Mouse (Mus musculus): ENCODE data around the gene Gm16223. TPM values are rescaled to one million over a fixed set of nuclear protein-coding genes. Genes with fewer than 3 reads are reported as not detected.

Gene Gm16223
- polyA plus RNA-seq, 1 experiment from 2014 or later, result not detected

DNA sequence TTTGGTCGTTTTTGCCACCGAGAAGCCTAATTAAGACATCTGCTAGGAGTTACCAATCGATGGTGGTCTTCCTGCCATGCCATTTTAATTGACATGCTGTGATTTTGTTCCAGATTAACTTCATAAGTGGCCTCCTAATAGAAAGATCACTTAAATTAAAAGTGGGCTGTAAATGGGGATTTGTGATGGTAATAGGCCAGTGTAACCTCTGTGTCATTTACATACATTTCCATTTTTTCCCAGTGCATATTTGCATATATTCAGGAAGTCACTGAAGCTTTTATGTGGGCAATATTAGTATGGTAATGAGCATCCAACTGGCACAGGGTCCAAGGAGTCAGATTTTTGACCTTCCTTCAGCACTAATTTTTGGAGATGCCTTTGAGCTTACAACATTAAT, 130.7 kb downstream of the Gm16223 start:
- WGBS, result 53% methylated on average over 3 of the region's 3 CpGs
- no peaks in the 10 kb centered on the region for H3K9me3 ChIP-seq (ENCODE audit: control insufficient read depth, low read length)
- H3K27me3 ChIP-seq (replicated peaks; ENCODE audit: control insufficient read depth, insufficient read depth, low read length), result no peaks in the 10 kb centered on the region
- no peak for DNase-seq (ENCODE audit: low spot score)
- no peak overlapping the region for H3K4me3 ChIP-seq (ENCODE audit: low read depth, low read length)
- no peak overlapping the region for H3K4me2 ChIP-seq (ENCODE audit: low read depth, low read length)
- no peaks in the 10 kb centered on the region for H3K36me3 ChIP-seq (ENCODE audit: control insufficient read depth, insufficient read depth, low read length)
- no peak overlapping the region for H3K27ac ChIP-seq (replicated peaks; ENCODE audit: low read depth, low read length)
- no peak for ATAC-seq (ENCODE audit: low read depth)
- H3K9ac ChIP-seq (ENCODE audit: low read depth, low read length), result no peak overlapping the region
- no peaks in the 10 kb centered on the region for H3K4me1 ChIP-seq (ENCODE audit: control insufficient read depth, insufficient read depth, low read length)

GRCm38 (mm10) chr5:42207456-42208122, 139.8 kb downstream of the Gm16223 start:
- WGBS, result 90% methylated on average over 3 of the region's 3 CpGs
- no peak for ATAC-seq (ENCODE audit: low read depth)
- Histone ChIP-seq H3K4me2 (ENCODE audit: low read depth, low read length) (no peak overlapping the region), H3K9me3 (ENCODE audit: control insufficient read depth, low read length) (no peaks in the 10 kb centered on the region), H3K27me3 (replicated peaks; ENCODE audit: control insufficient read depth, insufficient read depth, low read length) (no peaks in the 10 kb centered on the region), H3K4me3 (ENCODE audit: low read depth, low read length) (no peak overlapping the region), H3K9ac (ENCODE audit: low read depth, low read length) (no peak overlapping the region), H3K36me3 (ENCODE audit: control insufficient read depth, insufficient read depth, low read length) (no peaks in the 10 kb centered on the region), H3K27ac (replicated peaks; ENCODE audit: low read depth, low read length) (no peak overlapping the region), H3K4me1 (ENCODE audit: control insufficient read depth, insufficient read depth, low read length) (no peaks in the 10 kb centered on the region)
- no peak for DNase-seq (ENCODE audit: low spot score)

DNA sequence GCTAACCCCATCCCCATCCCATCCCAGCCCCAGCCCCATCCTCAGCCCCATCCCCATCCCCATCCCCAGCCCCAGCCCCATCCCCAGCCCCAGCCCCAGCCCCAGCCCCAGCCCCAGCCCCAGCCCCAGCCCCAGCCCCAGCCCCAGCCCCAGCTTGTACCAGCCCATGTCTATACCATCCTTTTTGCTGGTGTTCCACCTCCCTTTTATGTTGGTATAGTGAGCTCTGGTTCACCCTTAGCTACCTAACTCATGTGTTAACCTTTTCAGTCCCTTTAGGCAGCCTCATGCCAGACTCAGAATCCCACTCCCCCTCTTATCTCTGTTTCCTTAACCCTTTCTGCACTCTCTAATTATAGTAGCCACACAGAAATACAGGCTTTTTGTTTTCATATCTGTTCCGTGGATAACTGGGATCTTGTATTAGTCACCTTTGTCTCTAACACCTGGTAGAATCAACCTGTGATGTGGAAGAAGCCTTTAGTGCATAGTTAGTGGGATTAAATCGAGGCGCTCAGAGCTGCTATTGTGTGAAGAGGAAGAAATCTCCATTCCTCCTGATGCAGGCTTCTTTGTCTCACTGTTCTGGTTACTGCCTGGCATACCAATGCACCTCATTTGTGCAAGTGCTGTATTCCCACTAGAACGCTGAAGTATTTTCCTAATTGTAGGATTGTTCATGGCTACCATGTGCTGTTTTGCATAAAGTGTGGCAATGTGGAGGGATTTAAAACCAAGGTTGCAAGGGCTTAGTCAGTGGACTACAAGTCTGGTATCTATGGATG, 144.0 kb downstream of the Gm16223 start:
- H3K36me3 ChIP-seq (ENCODE audit: control insufficient read depth, insufficient read depth, low read length), result no peaks in the 10 kb centered on the region
- H3K4me3 ChIP-seq (ENCODE audit: low read depth, low read length), result no peak overlapping the region
- no peak overlapping the region for H3K27ac ChIP-seq (replicated peaks; ENCODE audit: low read depth, low read length)
- ATAC-seq (ENCODE audit: low read depth) (no peak), DNase-seq (ENCODE audit: low spot score) (no peak)
- no peak overlapping the region for H3K9ac ChIP-seq (ENCODE audit: low read depth, low read length)
- no peaks in the 10 kb centered on the region for H3K9me3 ChIP-seq (ENCODE audit: control insufficient read depth, low read length)
- 54% methylated on average over 4 of the region's 4 CpGs for WGBS
- H3K27me3 ChIP-seq (replicated peaks; ENCODE audit: control insufficient read depth, insufficient read depth, low read length), result no peaks in the 10 kb centered on the region
- no peak overlapping the region for H3K4me2 ChIP-seq (ENCODE audit: low read depth, low read length)
- H3K4me1 ChIP-seq (ENCODE audit: control insufficient read depth, insufficient read depth, low read length), result no peaks in the 10 kb centered on the region

DNA sequence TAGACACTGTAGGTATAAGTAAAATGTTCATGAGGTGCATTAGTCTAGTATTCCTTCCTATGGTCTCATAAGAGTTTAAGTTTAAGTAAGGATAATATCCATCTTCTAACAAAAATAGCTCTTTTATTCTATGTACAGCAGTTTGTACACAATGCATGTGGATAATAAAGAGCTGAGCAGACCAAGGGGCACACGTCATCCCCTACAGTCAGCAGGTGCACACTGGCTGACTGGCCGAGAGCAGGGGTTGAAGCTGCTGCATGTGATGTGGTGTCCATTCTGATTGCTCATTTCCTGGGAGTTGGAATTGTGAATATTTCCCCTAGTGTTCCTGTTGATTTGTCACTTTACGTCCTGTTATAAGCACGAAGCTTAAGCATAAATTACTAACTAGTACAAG, 144.6 kb downstream of the Gm16223 start:
- ATAC-seq (ENCODE audit: low read depth) (no peak), DNase-seq (ENCODE audit: low spot score) (no peak)
- Histone ChIP-seq H3K36me3 (ENCODE audit: control insufficient read depth, insufficient read depth, low read length) (no peaks in the 10 kb centered on the region), H3K4me1 (ENCODE audit: control insufficient read depth, insufficient read depth, low read length) (no peaks in the 10 kb centered on the region), H3K4me3 (ENCODE audit: low read depth, low read length) (no peak overlapping the region), H3K27ac (replicated peaks; ENCODE audit: low read depth, low read length) (no peak overlapping the region), H3K9ac (ENCODE audit: low read depth, low read length) (no peak overlapping the region), H3K9me3 (ENCODE audit: control insufficient read depth, low read length) (no peaks in the 10 kb centered on the region), H3K4me2 (ENCODE audit: low read depth, low read length) (no peak overlapping the region), H3K27me3 (replicated peaks; ENCODE audit: control insufficient read depth, insufficient read depth, low read length) (no peaks in the 10 kb centered on the region)
- WGBS, result 81% methylated on average over 4 of the region's 4 CpGs

- H3K9me3 ChIP-seq (ENCODE audit: control insufficient read depth, low read length), result no peaks in the 10 kb centered on the region
Observed at GRCm38 (mm10) chr5:42224840-42225239, 157.1 kb downstream of the Gm16223 start.

GRCm38 (mm10) chr5:42228631-42229030, 160.9 kb downstream of the Gm16223 start:
- DNase-seq (ENCODE audit: low spot score) (no peak), ATAC-seq (ENCODE audit: low read depth) (no peak)
- H3K9ac ChIP-seq (ENCODE audit: low read depth, low read length), result no peak overlapping the region
- H3K4me1 ChIP-seq (ENCODE audit: control insufficient read depth, insufficient read depth, low read length), result no peaks in the 10 kb centered on the region
- no peaks in the 10 kb centered on the region for H3K36me3 ChIP-seq (ENCODE audit: control insufficient read depth, insufficient read depth, low read length)
- H3K4me3 ChIP-seq (ENCODE audit: low read depth, low read length), result no peak overlapping the region
- no peak overlapping the region for H3K27ac ChIP-seq (replicated peaks; ENCODE audit: low read depth, low read length)
- no peaks in the 10 kb centered on the region for H3K27me3 ChIP-seq (replicated peaks; ENCODE audit: control insufficient read depth, insufficient read depth, low read length)
- WGBS, result 50% methylated on average over 2 of the region's 2 CpGs
- H3K9me3 ChIP-seq (ENCODE audit: control insufficient read depth, low read length), result no peaks in the 10 kb centered on the region
- H3K4me2 ChIP-seq (ENCODE audit: low read depth, low read length), result no peak overlapping the region

More at GRCm38 (mm10) chr5:42224840-42225239, 157.1 kb downstream of the Gm16223 start:
- DNase-seq (ENCODE audit: low spot score) (no peak), ATAC-seq (ENCODE audit: low read depth) (no peak)
- Histone ChIP-seq H3K36me3 (ENCODE audit: control insufficient read depth, insufficient read depth, low read length) (no peaks in the 10 kb centered on the region), H3K9ac (ENCODE audit: low read depth, low read length) (no peak overlapping the region), H3K4me1 (ENCODE audit: control insufficient read depth, insufficient read depth, low read length) (no peaks in the 10 kb centered on the region), H3K4me2 (ENCODE audit: low read depth, low read length) (no peak overlapping the region), H3K27ac (replicated peaks; ENCODE audit: low read depth, low read length) (no peak overlapping the region), H3K27me3 (replicated peaks; ENCODE audit: control insufficient read depth, insufficient read depth, low read length) (no peaks in the 10 kb centered on the region), H3K4me3 (ENCODE audit: low read depth, low read length) (no peak overlapping the region)
- WGBS, result 73% methylated on average over 1 of the region's 1 CpGs

DNA sequence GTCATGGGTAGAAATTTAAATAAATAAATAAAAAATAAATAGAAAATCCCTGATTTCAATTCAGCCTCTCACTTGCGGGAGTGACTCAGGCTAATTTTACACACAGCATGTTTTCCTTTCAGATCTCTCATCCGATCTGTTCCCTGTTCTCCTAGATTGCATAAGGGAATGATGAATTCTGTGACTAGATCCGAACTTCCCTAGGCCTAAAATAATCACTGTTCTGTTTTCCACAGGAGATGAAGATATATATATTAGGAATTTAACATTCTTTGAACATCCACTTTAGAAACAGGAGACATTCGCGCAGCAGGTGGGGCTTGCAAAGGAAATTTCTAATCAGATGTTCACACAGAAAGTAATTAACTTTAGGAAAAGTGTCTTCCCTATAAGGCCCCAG, 171.5 kb downstream of the Gm16223 start:
- 78% methylated on average over 5 of the region's 5 CpGs for WGBS

GRCm38 (mm10) chr5:42239806-42240205, 172.0 kb downstream of the Gm16223 start:
- Histone ChIP-seq H3K36me3 (ENCODE audit: control insufficient read depth, insufficient read depth, low read length) (no peaks in the 10 kb centered on the region), H3K4me2 (ENCODE audit: low read depth, low read length) (no peak overlapping the region), H3K27me3 (replicated peaks; ENCODE audit: control insufficient read depth, insufficient read depth, low read length) (no peaks in the 10 kb centered on the region), H3K4me3 (ENCODE audit: low read depth, low read length) (no peak overlapping the region), H3K9ac (ENCODE audit: low read depth, low read length) (no peak overlapping the region), H3K9me3 (ENCODE audit: control insufficient read depth, low read length) (no peaks in the 10 kb centered on the region), H3K4me1 (ENCODE audit: control insufficient read depth, insufficient read depth, low read length) (no peaks in the 10 kb centered on the region), H3K27ac (replicated peaks; ENCODE audit: low read depth, low read length) (no peak overlapping the region)
- ATAC-seq (ENCODE audit: low read depth) (no peak), DNase-seq (ENCODE audit: low spot score) (no peak)

More for the DNA sequence above, 171.5 kb downstream of the Gm16223 start:
- DNase-seq (ENCODE audit: low spot score) (no peak), ATAC-seq (ENCODE audit: low read depth) (no peak)
- Histone ChIP-seq H3K36me3 (ENCODE audit: control insufficient read depth, insufficient read depth, low read length) (no peaks in the 10 kb centered on the region), H3K9me3 (ENCODE audit: control insufficient read depth, low read length) (no peaks in the 10 kb centered on the region), H3K4me3 (ENCODE audit: low read depth, low read length) (no peak overlapping the region), H3K4me1 (ENCODE audit: control insufficient read depth, insufficient read depth, low read length) (no peaks in the 10 kb centered on the region), H3K27ac (replicated peaks; ENCODE audit: low read depth, low read length) (no peak overlapping the region), H3K27me3 (replicated peaks; ENCODE audit: control insufficient read depth, insufficient read depth, low read length) (no peaks in the 10 kb centered on the region), H3K9ac (ENCODE audit: low read depth, low read length) (no peak overlapping the region), H3K4me2 (ENCODE audit: low read depth, low read length) (no peak overlapping the region)

DNA sequence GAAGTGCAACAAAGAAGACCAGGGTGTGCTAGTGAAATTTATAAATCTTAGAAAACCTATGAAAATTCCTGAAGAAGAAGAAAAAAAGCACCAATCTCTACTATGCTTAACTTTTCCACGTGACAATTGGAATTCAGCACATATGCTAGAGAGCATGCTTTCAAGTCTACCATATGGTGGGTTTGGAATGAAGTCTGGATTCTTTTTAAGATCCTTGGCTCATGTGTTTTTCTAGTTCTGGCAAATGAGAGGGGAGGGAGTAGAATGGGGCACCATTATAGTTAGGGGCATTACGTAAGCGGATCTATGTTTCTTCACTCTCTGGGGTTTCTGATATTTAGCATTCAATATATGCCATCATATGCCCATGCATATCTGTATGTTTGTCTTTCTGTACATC, 182.6 kb downstream of the Gm16223 start:
- no peak for DNase-seq (ENCODE audit: low spot score)
- 77% methylated on average over 3 of the region's 3 CpGs for WGBS
- no peak for ATAC-seq (ENCODE audit: low read depth)

More for the DNA sequence above, 182.6 kb downstream of the Gm16223 start:
- no peak overlapping the region for H3K4me3 ChIP-seq (ENCODE audit: low read depth, low read length)
- no peaks in the 10 kb centered on the region for H3K4me1 ChIP-seq (ENCODE audit: control insufficient read depth, insufficient read depth, low read length)
- H3K27me3 ChIP-seq (replicated peaks; ENCODE audit: control insufficient read depth, insufficient read depth, low read length), result no peaks in the 10 kb centered on the region
- no peaks in the 10 kb centered on the region for H3K36me3 ChIP-seq (ENCODE audit: control insufficient read depth, insufficient read depth, low read length)
- H3K27ac ChIP-seq (replicated peaks; ENCODE audit: low read depth, low read length), result no peak overlapping the region
- no peak overlapping the region for H3K4me2 ChIP-seq (ENCODE audit: low read depth, low read length)
- H3K9me3 ChIP-seq (ENCODE audit: control insufficient read depth, low read length), result no peaks in the 10 kb centered on the region
- no peak overlapping the region for H3K9ac ChIP-seq (ENCODE audit: low read depth, low read length)
